Mouse (Mus musculus) bone marrow macrophage, adult 2 months (primary cell): ENCODE data around the gene Git2.

Experiments used
- CTCF ChIP-seq: IDR thresholded peaks from 2 replicates; pipeline ENCODE4 v1.5.1; 2012; ENCODE audit warnings: low read depth, mild to moderate bottlenecking, low read length, moderate library complexity
- POLR2A ChIP-seq: IDR thresholded peaks from 2 replicates; pipeline ENCODE4 v1.6.1; 2012; ENCODE audit warnings: mild to moderate bottlenecking, low read depth, low read length, borderline replicate concordance

- TF ChIP-seq POLR2A (no peak), CTCF (no peak)
Observed at GRCm38 (mm10) chr5:114813525-114814181, 38.3 kb upstream of the Git2 start.
